8 mouse cellular contexts compared by ENCODE assay signal in the genomic region with DNA sequence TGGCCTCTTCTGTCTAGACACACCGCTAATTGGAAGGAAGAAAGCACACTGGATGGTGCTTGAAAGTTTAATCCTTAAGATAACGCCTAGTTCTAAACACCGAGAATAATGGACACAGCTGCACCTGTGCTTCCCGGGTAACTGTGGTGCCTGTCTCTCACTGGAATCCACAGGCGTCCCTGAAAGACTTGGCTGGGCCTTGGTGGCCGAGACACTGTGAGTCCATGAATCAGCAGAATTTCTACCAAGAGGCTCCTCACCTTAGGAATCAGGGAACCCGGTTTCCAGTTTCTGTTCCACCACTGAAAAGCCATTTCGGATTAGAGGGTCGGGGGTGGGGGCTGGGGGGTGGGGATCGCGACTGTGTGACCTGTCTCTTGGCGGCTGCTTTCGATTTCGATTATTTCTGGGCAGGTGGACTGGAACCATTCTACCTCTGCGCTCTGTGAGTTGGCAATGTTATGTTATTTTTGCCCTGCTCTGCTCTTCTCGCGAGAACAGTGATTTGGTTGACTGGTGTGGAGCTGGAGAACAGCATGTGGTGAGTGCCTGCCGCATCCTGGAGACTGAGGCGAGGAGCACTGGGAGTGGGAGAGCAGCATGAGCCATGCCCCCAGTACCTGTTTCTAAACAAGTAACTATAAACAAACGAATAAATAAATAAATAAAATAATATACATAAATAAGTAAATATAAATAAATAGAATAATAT. TPM values are rescaled to one million over a fixed set of nuclear protein-coding genes. Genes with fewer than 3 reads are reported as not detected.
DNase-seq lines count a peak whose midpoint lies in the region; ATAC-seq lines count a peak whose summit lies in the region.

No protein-coding gene starts in this region.

- H3K9me3 ChIP-seq in heart, embryonic 13.5 days: peaks cover 13% of the 10 kb centered on the region
- peaks cover 13% of the 10 kb centered on the region for H3K9me3 ChIP-seq in forebrain, embryonic 12.5 days
- H3K9me3 ChIP-seq in midbrain, embryonic 12.5 days: peaks cover 15% of the 10 kb centered on the region; the same call in 1 of the 2 replicates

- no peak for ATAC-seq in heart, embryonic 13.5 days (ENCODE audit: extremely low read depth, insufficient number of reproducible peaks, low FRiP score, low TSS enrichment)
- peak; percentile 28; the same call in 1 of the 2 replicates for ATAC-seq in forebrain, embryonic 12.5 days (ENCODE audit: low FRiP score)
- ATAC-seq in midbrain, embryonic 12.5 days (ENCODE audit: low FRiP score, low read depth): no peak

- H3K9ac ChIP-seq in heart, embryonic 13.5 days: peak overlapping the region; percentile 50; the same call in 1 of the 2 replicates
- no peak overlapping the region for H3K9ac ChIP-seq in forebrain, embryonic 12.5 days
- H3K9ac ChIP-seq in midbrain, embryonic 12.5 days (replicated peaks): no peak overlapping the region

- H3K4me3 ChIP-seq in heart, embryonic 13.5 days: 0 out of 2 replicates have a peak overlapping the region, but pooled peaks have one; percentile 16
- H3K4me3 ChIP-seq in forebrain, embryonic 12.5 days (replicated peaks): no peak overlapping the region
- no peak overlapping the region for H3K4me3 ChIP-seq in midbrain, embryonic 12.5 days

- H3K36me3 ChIP-seq in heart, embryonic 13.5 days: no peaks in the 10 kb centered on the region
- H3K36me3 ChIP-seq in forebrain, embryonic 12.5 days (replicated peaks): no peaks in the 10 kb centered on the region
- no peaks in the 10 kb centered on the region for H3K36me3 ChIP-seq in midbrain, embryonic 12.5 days

- DNase-seq in heart, postnatal 4 days: no peak
- DNase-seq in ZHBTc4 (ENCODE audit: low read depth, low spot score): peak; percentile 64
- no peak for DNase-seq in left cerebral cortex, postnatal 36 days (ENCODE audit: low spot score in 2 of 2)
- DNase-seq in ovary, postnatal 36 days (ENCODE audit: low spot score): no peak
- DNase-seq in kidney, adult 11 months: no peak

- no peak overlapping the region for H3K27ac ChIP-seq in heart, embryonic 13.5 days (replicated peaks)
- H3K27ac ChIP-seq in forebrain, embryonic 12.5 days: no peak overlapping the region
- H3K27ac ChIP-seq in midbrain, embryonic 12.5 days (replicated peaks): no peak overlapping the region

- intact Hi-C loops in left cerebral cortex, postnatal 36 days (cut with DNase I): loop anchor here (5.0 kb wide), 1 partner anchor 233 kb away; no protein-coding TSS in a partner anchor

- 30% methylated on average over 20 of the region's 20 CpGs for WGBS in heart, embryonic 13.5 days
- 38% methylated on average over 20 of the region's 20 CpGs for WGBS in forebrain, embryonic 12.5 days
- WGBS in midbrain, embryonic 12.5 days: 38% methylated on average over 20 of the region's 20 CpGs

- peak overlapping the region; percentile 41 for H3K4me2 ChIP-seq in heart, embryonic 13.5 days
- 0 out of 2 replicates have a peak overlapping the region, but pooled peaks have one; percentile 21 for H3K4me2 ChIP-seq in forebrain, embryonic 12.5 days
- H3K4me2 ChIP-seq in midbrain, embryonic 12.5 days (replicated peaks): peak overlapping the region; percentile 27

- peaks cover 10% of the 10 kb centered on the region; the same call in 1 of the 2 replicates for H3K27me3 ChIP-seq in heart, embryonic 13.5 days (replicated peaks)
- peaks cover 12% of the 10 kb centered on the region for H3K27me3 ChIP-seq in forebrain, embryonic 12.5 days
- peaks cover 23% of the 10 kb centered on the region for H3K27me3 ChIP-seq in midbrain, embryonic 12.5 days

- peaks cover 37% of the 10 kb centered on the region for H3K4me1 ChIP-seq in heart, embryonic 13.5 days
- H3K4me1 ChIP-seq in forebrain, embryonic 12.5 days: peaks cover 37% of the 10 kb centered on the region
- H3K4me1 ChIP-seq in midbrain, embryonic 12.5 days: peaks cover 31% of the 10 kb centered on the region

RNA-seq across cellular contexts. Expression of gene Npr2, which starts 2.5 kb away (rescaled TPM):
- 7.2 and 7.7 TPM in 2 replicates for polyA plus RNA-seq in heart, embryonic 13.5 days (2015; fragmentation: Nextera tagmentation; extraction: Ambion mirVana)
- total RNA-seq in heart, postnatal 4 days (2021): 10 to 100 TPM; 35.1 to 35.8 TPM
- 11.6 and 14.9 TPM in 2 replicates for polyA plus RNA-seq in forebrain, embryonic 12.5 days (2016; fragmentation: Nextera tagmentation; extraction: Ambion mirVana)
- polyA plus RNA-seq in midbrain, embryonic 12.5 days (2016; fragmentation: Nextera tagmentation; extraction: Ambion mirVana): 24.9 TPM in 2 replicates
- total RNA-seq in left cerebral cortex, postnatal 36 days (2021): 10 to 100 TPM; 46.4 to 62.2 TPM

RNA-seq across cellular contexts. Expression of gene Spag8, which starts 24.1 kb away (rescaled TPM):
- polyA plus RNA-seq in heart, embryonic 13.5 days (2015; fragmentation: Nextera tagmentation; extraction: Ambion mirVana): 0.59 and 0.92 TPM in 2 replicates
- total RNA-seq in heart, postnatal 4 days (2021): under 1 TPM in 1 of 2 experiments, not detected in 1; 0.32 TPM
- 4.3 and 4.6 TPM in 2 replicates for polyA plus RNA-seq in forebrain, embryonic 12.5 days (2016; fragmentation: Nextera tagmentation; extraction: Ambion mirVana)
- polyA plus RNA-seq in midbrain, embryonic 12.5 days (2016; fragmentation: Nextera tagmentation; extraction: Ambion mirVana): 3.9 TPM in 2 replicates
- 1 to 10 TPM in 1 of 2 experiments, under 1 TPM in 1; 0.91 to 1.1 TPM for total RNA-seq in left cerebral cortex, postnatal 36 days (2021)

RNA-seq across cellular contexts. Expression of gene Hint2, which starts 27.0 kb away (rescaled TPM):
- polyA plus RNA-seq in heart, embryonic 13.5 days (2015; fragmentation: Nextera tagmentation; extraction: Ambion mirVana): 131 and 166 TPM in 2 replicates
- 10 to 100 TPM; 92.2 to 98.4 TPM for total RNA-seq in heart, postnatal 4 days (2021)
- 69.5 and 71.2 TPM in 2 replicates for polyA plus RNA-seq in forebrain, embryonic 12.5 days (2016; fragmentation: Nextera tagmentation; extraction: Ambion mirVana)
- polyA plus RNA-seq in midbrain, embryonic 12.5 days (2016; fragmentation: Nextera tagmentation; extraction: Ambion mirVana): 70.6 and 71.8 TPM in 2 replicates
- total RNA-seq in left cerebral cortex, postnatal 36 days (2021): 10 to 100 TPM; 31.4 to 39.5 TPM

RNA-seq across cellular contexts. Expression of gene Tmem8b, which starts 39.5 kb away (rescaled TPM):
- 4.0 and 4.8 TPM in 2 replicates for polyA plus RNA-seq in heart, embryonic 13.5 days (2015; fragmentation: Nextera tagmentation; extraction: Ambion mirVana)
- total RNA-seq in heart, postnatal 4 days (2021): 10 to 100 TPM; 15.4 to 17.9 TPM
- 12.8 and 13.1 TPM in 2 replicates for polyA plus RNA-seq in forebrain, embryonic 12.5 days (2016; fragmentation: Nextera tagmentation; extraction: Ambion mirVana)
- polyA plus RNA-seq in midbrain, embryonic 12.5 days (2016; fragmentation: Nextera tagmentation; extraction: Ambion mirVana): 11.9 and 14.7 TPM in 2 replicates
- 10 to 100 TPM; 65.1 to 67.9 TPM for total RNA-seq in left cerebral cortex, postnatal 36 days (2021)

RNA-seq across cellular contexts. Expression of gene Fam221b, which starts 39.7 kb away (rescaled TPM):
- polyA plus RNA-seq in heart, embryonic 13.5 days (2015; fragmentation: Nextera tagmentation; extraction: Ambion mirVana): 2.6 and 2.9 TPM in 2 replicates
- under 1 TPM in 1 of 2 experiments, not detected in 1; 0.23 TPM for total RNA-seq in heart, postnatal 4 days (2021)
- 2.8 and 3.3 TPM in 2 replicates for polyA plus RNA-seq in forebrain, embryonic 12.5 days (2016; fragmentation: Nextera tagmentation; extraction: Ambion mirVana)
- 2.8 and 2.9 TPM in 2 replicates for polyA plus RNA-seq in midbrain, embryonic 12.5 days (2016; fragmentation: Nextera tagmentation; extraction: Ambion mirVana)
- 1 to 10 TPM; 2.1 to 2.3 TPM for total RNA-seq in left cerebral cortex, postnatal 36 days (2021)
